Mouse (Mus musculus) heart, postnatal 0 days (tissue): ENCODE measurements at regions not wholly inside any gene's neighbourhood (a gene's known extent, or its start where the extent isn't known, plus 50 kb on each side); places are given as distances from the start of the nearest gene placed in this dataset.

Source experiments
- ATAC-seq: fragments of 200-750 bp; cut with Nextera tagmentation; 2 replicates; pipeline ENCODE4 v1.8.0; 2017; ENCODE audit warnings: low read depth, moderate number of reproducible peaks, moderate library complexity; ENCODE audit not compliant: insufficient read depth
- DNase-seq: peaks from one replicate; pipeline ENCODE4 v3.0.0-alpha.2; 2016; ENCODE audit warnings: low spot score
- H3K27ac ChIP-seq: fragments of 300-500 bp; sonication (generic); 2 replicates; pipeline ENCODE4 v1.5.1; 2014; ENCODE audit warnings: low read depth, mild to moderate bottlenecking
- H3K27me3 ChIP-seq: fragments of 300-500 bp; sonication (generic); 2 replicates; pipeline ENCODE4 v1.6.1; 2014; ENCODE audit warnings: low read length, mixed read lengths; ENCODE audit not compliant: control insufficient read depth, insufficient read depth
- H3K36me3 ChIP-seq: fragments of 300-500 bp; sonication (generic); replicated peaks from 2 replicates; pipeline ENCODE4 v1.6.1; 2014; ENCODE audit warnings: low read length, mixed read lengths; ENCODE audit not compliant: control insufficient read depth, insufficient read depth
- H3K4me1 ChIP-seq: fragments of 300-500 bp; sonication (generic); 2 replicates; pipeline ENCODE4 v1.6.1; 2014; ENCODE audit warnings: antibody characterized with exemption; ENCODE audit not compliant: control insufficient read depth, insufficient read depth
- H3K4me2 ChIP-seq: fragments of 300-500 bp; sonication (generic); 2 replicates; pipeline ENCODE4 v1.6.1; 2014; ENCODE audit warnings: low read depth, mild to moderate bottlenecking, low read length, moderate library complexity
- H3K4me3 ChIP-seq: fragments of 300-500 bp; sonication (generic); 2 replicates; pipeline ENCODE4 v1.5.1; 2014; ENCODE audit warnings: low read depth, low read length
- H3K9ac ChIP-seq: fragments of 300-500 bp; sonication (generic); replicated peaks from 2 replicates; pipeline ENCODE4 v1.6.1; 2014; ENCODE audit warnings: low read depth, low read length, mixed read lengths
- H3K9me3 ChIP-seq: fragments of 300-500 bp; sonication (generic); replicated peaks from 2 replicates; pipeline ENCODE4 v1.6.1; 2016; ENCODE audit warnings: low read length; ENCODE audit not compliant: control insufficient read depth
- CTCF ChIP-seq: IDR thresholded peaks from 2 replicates; pipeline ENCODE4 v1.5.1; 2016; ENCODE audit warnings: antibody characterized with exemption, control low read depth, low read depth
- EP300 ChIP-seq: IDR thresholded peaks from 2 replicates; pipeline ENCODE4 v1.6.1; 2016; ENCODE audit warnings: antibody characterized with exemption, low read depth
- WGBS: fragments of 180-500 bp; shearing (Covaris S2); extraction: QIAGEN DNeasy Blood & Tissue Kit; methylation state at CpG from one replicate; pipeline ENCODE4 v1.1.7; 2014; 5-methylcytosine and 5-hydroxymethylcytosine counted together

DNA sequence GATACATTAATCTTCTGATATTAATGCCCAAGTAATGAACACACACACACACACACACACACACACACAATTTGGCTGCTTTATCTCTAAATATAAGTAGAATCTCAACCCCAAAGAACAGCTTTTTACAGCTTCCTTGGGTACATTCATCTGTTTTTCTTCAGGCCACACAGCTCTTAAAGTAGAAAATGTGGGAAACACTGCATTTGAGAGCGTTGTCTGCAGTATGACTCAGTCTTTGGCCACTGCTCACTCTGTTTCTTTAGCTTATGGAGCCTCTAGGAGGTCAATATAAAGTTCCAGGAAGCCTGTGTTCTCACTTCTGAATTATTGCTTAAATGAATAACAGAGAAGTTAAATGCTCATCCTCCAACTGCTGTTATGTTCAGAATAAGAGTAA, 153.4 kb upstream of the Chrm2 start:
- ATAC-seq, result no peak
- H3K4me1 ChIP-seq, result no peaks in the 10 kb centered on the region
- H3K27ac ChIP-seq, result no peak overlapping the region
- no peak overlapping the region for H3K9ac ChIP-seq
- 69% methylated on average over 1 of the region's 1 CpGs for WGBS
- no peaks in the 10 kb centered on the region for H3K36me3 ChIP-seq
- no peaks in the 10 kb centered on the region for H3K27me3 ChIP-seq
- no peak overlapping the region for H3K4me3 ChIP-seq
- H3K4me2 ChIP-seq, result no peak overlapping the region
- TF ChIP-seq EP300 (no peak), CTCF (no peak)
- H3K9me3 ChIP-seq, result no peaks in the 10 kb centered on the region
- DNase-seq, result no peak

DNA sequence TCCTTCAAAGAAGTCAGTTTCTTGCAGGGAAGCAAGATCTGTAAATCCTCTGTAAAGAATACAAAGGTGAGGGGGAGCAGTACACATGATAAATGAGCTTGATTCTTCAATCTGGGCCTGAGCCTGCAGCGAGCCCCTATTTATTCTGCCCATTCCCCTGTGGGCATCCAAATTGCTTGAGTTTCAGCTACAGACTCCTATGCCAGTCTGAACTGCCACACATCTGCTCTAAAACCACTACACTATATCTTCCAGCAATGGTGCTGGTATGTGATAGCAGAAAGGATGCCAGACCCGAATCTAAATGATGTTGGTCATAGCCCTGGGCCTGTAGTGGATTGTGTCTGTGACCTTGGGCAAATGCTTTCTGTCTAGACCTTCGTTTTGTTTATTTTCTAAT, 140.9 kb upstream of the Chrm2 start:
- DNase-seq (no peak), ATAC-seq (no peak)
- TF ChIP-seq CTCF, result no peak
- TF ChIP-seq EP300, result no peak
- no peak overlapping the region for H3K9ac ChIP-seq
- WGBS, result 52% methylated on average over 3 of the region's 3 CpGs
- no peak overlapping the region for H3K4me2 ChIP-seq
- no peaks in the 10 kb centered on the region for H3K36me3 ChIP-seq
- H3K27me3 ChIP-seq, result no peaks in the 10 kb centered on the region
- no peaks in the 10 kb centered on the region for H3K4me1 ChIP-seq
- H3K27ac ChIP-seq, result no peak overlapping the region
- no peak overlapping the region for H3K4me3 ChIP-seq
- no peaks in the 10 kb centered on the region for H3K9me3 ChIP-seq

DNA sequence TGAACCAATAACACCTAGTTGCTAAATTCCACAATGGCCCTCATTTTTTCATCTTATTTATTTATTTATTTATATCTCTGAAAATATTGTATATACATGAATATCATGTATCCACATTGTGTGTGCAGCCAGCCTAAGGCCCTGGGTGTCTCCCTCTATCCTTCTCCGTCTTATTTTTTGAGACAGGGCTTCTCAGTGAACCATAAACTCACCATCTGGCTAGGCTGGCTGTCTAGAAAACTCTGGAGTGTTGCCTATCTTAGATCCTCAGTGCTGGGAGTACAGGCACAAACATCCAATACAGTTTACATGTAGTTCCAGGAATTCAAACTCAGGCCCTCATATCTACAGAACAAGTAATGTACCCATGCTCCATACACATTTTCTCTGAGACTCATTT, 139.7 kb upstream of the Chrm2 start:
- Histone ChIP-seq H3K27me3 (no peaks in the 10 kb centered on the region), H3K4me1 (no peaks in the 10 kb centered on the region), H3K9ac (no peak overlapping the region), H3K4me2 (no peak overlapping the region), H3K36me3 (no peaks in the 10 kb centered on the region), H3K27ac (no peak overlapping the region), H3K9me3 (no peaks in the 10 kb centered on the region), H3K4me3 (no peak overlapping the region)
- 92% methylated on average over 1 of the region's 1 CpGs for WGBS
- ATAC-seq (no peak), DNase-seq (no peak)
- TF ChIP-seq CTCF, result no peak
- no peak for TF ChIP-seq EP300

DNA sequence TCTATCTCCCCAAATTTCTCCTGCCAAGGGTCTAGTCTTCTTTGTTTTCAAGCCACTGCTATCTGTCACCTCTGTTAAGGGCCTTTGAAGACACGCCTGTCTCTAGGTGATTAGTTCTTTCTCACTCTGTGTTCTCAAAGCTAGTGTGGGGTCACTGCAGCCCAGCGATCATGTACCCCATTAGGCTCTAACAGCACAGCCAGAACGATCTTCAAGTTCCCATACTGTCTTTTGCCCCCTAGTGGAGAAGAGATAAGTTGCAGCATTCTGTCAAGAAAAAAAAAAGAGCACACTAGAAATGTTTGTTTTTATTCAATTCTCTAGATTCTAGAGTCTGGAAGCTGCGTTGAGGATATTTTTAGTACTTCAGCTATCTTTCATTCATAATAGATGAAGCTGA, 138.8 kb upstream of the Chrm2 start:
- H3K27ac ChIP-seq, result no peak overlapping the region

DNA sequence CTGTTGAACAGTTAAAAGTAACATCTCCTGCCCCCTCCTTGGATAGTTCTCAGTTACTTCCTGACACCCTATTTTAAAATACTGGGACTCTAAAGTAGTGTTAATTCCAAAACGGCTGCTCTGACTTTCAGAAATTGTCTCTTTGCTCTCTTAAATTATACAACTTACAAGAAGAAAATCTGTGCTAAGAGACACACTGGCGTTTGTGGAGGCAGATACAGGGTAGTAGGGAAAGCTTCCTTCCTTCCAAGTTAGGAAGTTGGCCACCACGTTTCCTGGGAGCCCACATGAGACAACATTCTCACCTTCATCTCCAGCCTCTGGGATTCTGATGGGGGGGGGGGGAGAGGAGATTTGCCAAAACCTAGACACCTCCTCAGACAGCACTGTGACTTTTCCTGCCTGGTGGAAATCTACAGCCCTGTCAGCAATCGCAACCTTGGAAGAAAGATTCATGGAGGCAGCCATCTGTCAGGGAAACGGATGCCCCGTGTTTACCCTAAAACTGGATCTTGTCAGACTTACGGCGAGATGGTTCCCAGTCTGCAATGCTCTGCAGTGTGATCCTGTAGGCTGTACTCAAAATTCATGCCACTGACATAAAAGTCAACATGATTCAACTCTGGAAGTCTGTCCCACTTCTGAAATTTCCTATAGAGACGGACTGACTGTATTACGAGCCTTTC, 121.0 kb upstream of the Chrm2 start:
- ATAC-seq (no peak), DNase-seq (no peak)
- Histone ChIP-seq H3K27ac (no peak overlapping the region), H3K9ac (no peak overlapping the region), H3K36me3 (no peaks in the 10 kb centered on the region), H3K9me3 (no peaks in the 10 kb centered on the region), H3K4me2 (no peak overlapping the region), H3K27me3 (no peaks in the 10 kb centered on the region), H3K4me3 (no peak overlapping the region), H3K4me1 (no peaks in the 10 kb centered on the region)
- 80% methylated on average over 10 of the region's 10 CpGs for WGBS
- no peak for TF ChIP-seq CTCF
- no peak for TF ChIP-seq EP300

More for the DNA sequence above, 138.8 kb upstream of the Chrm2 start:
- H3K9ac ChIP-seq, result no peak overlapping the region
- H3K4me2 ChIP-seq, result no peak overlapping the region
- H3K36me3 ChIP-seq, result no peaks in the 10 kb centered on the region
- no peaks in the 10 kb centered on the region for H3K4me1 ChIP-seq
- peak; percentile 72 for TF ChIP-seq CTCF
- no peak for TF ChIP-seq EP300
- no peaks in the 10 kb centered on the region for H3K9me3 ChIP-seq
- no peaks in the 10 kb centered on the region for H3K27me3 ChIP-seq
- WGBS, result 24% methylated on average over 4 of the region's 4 CpGs
- ATAC-seq, result no peak
- no peak overlapping the region for H3K4me3 ChIP-seq
- DNase-seq, result peak; percentile 29

DNA sequence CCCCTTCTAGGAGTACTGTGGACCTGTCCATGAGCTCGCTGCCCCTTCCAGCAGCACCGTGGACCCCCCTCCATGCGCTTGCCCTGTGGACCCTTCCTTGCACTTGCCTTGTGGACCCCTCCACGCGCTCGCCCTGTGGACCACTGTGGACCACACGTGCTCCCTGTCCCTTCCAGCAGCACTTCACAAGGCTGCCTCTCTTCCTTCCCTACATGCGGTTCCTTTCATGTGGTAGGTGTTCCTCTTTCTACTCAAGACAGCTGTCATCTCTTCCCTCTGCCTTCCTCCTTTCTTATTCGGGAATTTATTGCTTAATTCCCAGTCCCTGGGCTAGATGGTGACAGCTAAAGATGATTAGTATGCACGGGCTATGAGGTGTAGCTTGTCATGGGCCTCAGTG, 101.2 kb upstream of the Chrm2 start:
- Histone ChIP-seq H3K4me3 (no peak overlapping the region), H3K4me2 (no peak overlapping the region), H3K4me1 (no peaks in the 10 kb centered on the region), H3K27me3 (no peaks in the 10 kb centered on the region), H3K9ac (no peak overlapping the region), H3K9me3 (no peaks in the 10 kb centered on the region), H3K27ac (no peak overlapping the region), H3K36me3 (no peaks in the 10 kb centered on the region)
- WGBS, result 74% methylated on average over 10 of the region's 10 CpGs
- ATAC-seq (no peak), DNase-seq (no peak)
- no peak for TF ChIP-seq CTCF
- TF ChIP-seq EP300, result no peak
